Mouse (Mus musculus) lung, postnatal 0 days (tissue): Measurements from ENCODE around the gene Mok.

ENCODE experiments used
- CTCF ChIP-seq: IDR thresholded peaks from 2 replicates; pipeline ENCODE4 v1.5.1; 2016; ENCODE audit warnings: antibody characterized with exemption, mild to moderate bottlenecking
- EP300 ChIP-seq: IDR thresholded peaks from 2 replicates; pipeline ENCODE4 v1.6.1; 2016; ENCODE audit warnings: antibody characterized with exemption, mild to moderate bottlenecking, control low read depth

- TF ChIP-seq CTCF (no peak), EP300 (no peak)
These were observed 20.5 kb upstream of the Mok start for GRCm38 (mm10) chr12:110861256-110861655.
